In the genomic region with DNA sequence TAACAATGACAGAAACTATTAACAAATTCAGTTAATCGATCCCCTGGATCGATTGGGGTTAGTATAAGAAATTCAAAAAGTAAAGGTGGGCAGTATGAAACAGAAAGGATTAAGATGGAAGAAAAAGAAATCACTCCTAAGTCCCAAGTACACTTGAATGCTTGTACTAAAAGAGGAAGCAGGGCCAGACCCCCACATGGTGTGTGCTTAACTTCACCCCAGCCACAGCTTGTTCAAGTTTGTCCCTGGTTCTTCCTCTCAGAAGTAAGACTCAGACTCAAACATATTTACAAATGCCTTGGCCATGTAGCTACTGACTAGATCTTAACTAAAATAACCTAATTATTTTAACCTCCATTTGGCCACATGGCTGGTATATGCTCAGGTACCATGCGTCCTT, we compare ENCODE assay signal across 29 mouse cellular contexts. TPM values are rescaled to one million over a fixed set of nuclear protein-coding genes. Genes with fewer than 3 reads are reported as not detected.
DNase-seq lines count a peak whose midpoint lies in the region; ATAC-seq and TF ChIP-seq lines count a peak whose summit lies in the region.
"Had no signal": no experiment of that assay in that cellular context is flagged by ENCODE, and none has a peak within 500 bp of the region (broad histone marks: within the 10 kb centered on the region; RNA-seq: fewer than 3 reads in every experiment).

No protein-coding gene starts in this region.

- no peaks in the 10 kb centered on the region for H3K36me3 ChIP-seq in liver, embryonic 16.5 days (ENCODE audit: control insufficient read depth, insufficient read depth)
- H3K36me3 ChIP-seq in liver, embryonic 11.5 days (ENCODE audit: control insufficient read depth, insufficient read depth, low read length), result peaks cover 7% of the 10 kb centered on the region
- no peaks in the 10 kb centered on the region for H3K36me3 ChIP-seq in forebrain, embryonic 11.5 days (ENCODE audit: control insufficient read depth, insufficient read depth, low read length)
- H3K36me3 ChIP-seq: heart, embryonic 15.5 days; hindbrain, embryonic 15.5 days; limb, embryonic 12.5 days; lung, embryonic 15.5 days; stomach, embryonic 15.5 days had no signal

- WGBS in liver, embryonic 16.5 days (ENCODE audit: insufficient replicate concordance), result 84% methylated on average over 3 of the region's 3 CpGs
- 92% methylated on average over 3 of the region's 3 CpGs for WGBS in liver, embryonic 11.5 days
- 98% methylated on average over 3 of the region's 3 CpGs for WGBS in forebrain, embryonic 11.5 days

- H3K9ac ChIP-seq in liver, embryonic 16.5 days (ENCODE audit: low read depth, low read length), result no peak overlapping the region
- H3K9ac ChIP-seq in liver, embryonic 11.5 days (ENCODE audit: low read depth, low read length), result no peak overlapping the region
- no peak overlapping the region for H3K9ac ChIP-seq in forebrain, embryonic 11.5 days (ENCODE audit: low read length)
- H3K9ac ChIP-seq: embryonic facial prominence, embryonic 15.5 days; heart, embryonic 15.5 days; hindbrain, embryonic 15.5 days; limb, embryonic 12.5 days; liver, embryonic 14.5 days; lung, embryonic 15.5 days; midbrain, embryonic 13.5 days; stomach, embryonic 15.5 days had no signal

- ATAC-seq in liver, embryonic 16.5 days (ENCODE audit: low read depth), result no peak
- ATAC-seq in liver, embryonic 11.5 days (replicated peaks; ENCODE audit: low FRiP score), result no peak
- peak; percentile 54 for ATAC-seq in megakaryocyte progenitor cell, adult 5-6 weeks (replicated peaks; ENCODE audit: poor library complexity)
- ATAC-seq in forebrain, embryonic 11.5 days (replicated peaks; ENCODE audit: low FRiP score), result no peak
- ATAC-seq: forebrain, embryonic 16.5 days; midbrain, embryonic 13.5 days; Patski had no signal

- H3K4me2 ChIP-seq in liver, embryonic 16.5 days (ENCODE audit: low read depth, low read length), result peak overlapping the region; percentile 5; the same call in 1 of the 2 replicates
- H3K4me2 ChIP-seq in liver, embryonic 11.5 days, result no peak overlapping the region
- no peak overlapping the region for H3K4me2 ChIP-seq in forebrain, embryonic 11.5 days (ENCODE audit: low read depth, low read length, severe bottlenecking)
- H3K4me2 ChIP-seq: embryonic facial prominence, embryonic 15.5 days; heart, embryonic 15.5 days; hindbrain, embryonic 15.5 days; limb, embryonic 12.5 days; lung, embryonic 15.5 days; midbrain, embryonic 13.5 days; stomach, embryonic 15.5 days had no signal

- peaks cover 35% of the 10 kb centered on the region for H3K4me1 ChIP-seq in liver, embryonic 16.5 days (ENCODE audit: control insufficient read depth, low read depth, low read length)
- H3K4me1 ChIP-seq in liver, embryonic 11.5 days (replicated peaks; ENCODE audit: control insufficient read depth, insufficient read depth, low read length), result peaks cover 44% of the 10 kb centered on the region
- peaks cover 33% of the 10 kb centered on the region for H3K4me1 ChIP-seq in bone marrow macrophage, adult 2 months (ENCODE audit: control insufficient read depth, insufficient read depth, low read length)
- H3K4me1 ChIP-seq in forebrain, embryonic 11.5 days (replicated peaks; ENCODE audit: control insufficient read depth, insufficient read depth, low read length), result no peaks in the 10 kb centered on the region; the same call in 1 of the 2 replicates

- TF ChIP-seq CTCF in bone marrow macrophage, adult 2 months (IDR thresholded peaks at IDR 0.05; ENCODE audit: low read depth, low read length), result no peak

- no peaks in the 10 kb centered on the region for H3K9me3 ChIP-seq in liver, embryonic 16.5 days (replicated peaks; ENCODE audit: control insufficient read depth, low read length)
- no peaks in the 10 kb centered on the region for H3K9me3 ChIP-seq in liver, embryonic 11.5 days (ENCODE audit: control insufficient read depth, low read length)
- no peaks in the 10 kb centered on the region for H3K9me3 ChIP-seq in forebrain, embryonic 11.5 days (ENCODE audit: control insufficient read depth, low read length)
- H3K9me3 ChIP-seq: embryonic facial prominence, embryonic 15.5 days; heart, embryonic 15.5 days; hindbrain, embryonic 15.5 days; limb, embryonic 12.5 days; lung, embryonic 15.5 days; megakaryocyte, embryonic 14.5 days; midbrain, embryonic 13.5 days; stomach, embryonic 15.5 days had no signal

- TF ChIP-seq POLR2A in bone marrow macrophage, adult 2 months (IDR thresholded peaks at IDR 0.05; ENCODE audit: borderline replicate concordance, low read depth, low read length), result no peak

- DNase-seq in liver, embryonic 11.5 days (ENCODE audit: low spot score), result no peak
- DNase-seq in B cell, adult 2 months, result peak; percentile 54 to 62
- DNase-seq in forebrain, embryonic 11.5 days (ENCODE audit: low spot score), result no peak
- no peak for DNase-seq in frontal cortex, postnatal 10 days (ENCODE audit: low spot score in 2 of 2)
- DNase-seq: adrenal gland, adult 2 months; cerebellum, adult 18-20 months; cerebellum, postnatal 14 days; gastrocnemius, postnatal 14 days; heart, adult 2 months; heart, postnatal 36 days; kidney, adult 2 months; right cerebral cortex, postnatal 25 days; spleen, adult 18-20 months; thymus, postnatal 36 days had no signal

- no peaks in the 10 kb centered on the region for H3K27me3 ChIP-seq in liver, embryonic 16.5 days (ENCODE audit: control insufficient read depth, insufficient read depth, low read depth, low read length)
- no peaks in the 10 kb centered on the region for H3K27me3 ChIP-seq in liver, embryonic 11.5 days (replicated peaks; ENCODE audit: control insufficient read depth, insufficient read depth, low read length)
- H3K27me3 ChIP-seq in forebrain, embryonic 11.5 days (ENCODE audit: control insufficient read depth, insufficient read depth, low read length), result no peaks in the 10 kb centered on the region
- H3K27me3 ChIP-seq: embryonic facial prominence, embryonic 15.5 days; heart, embryonic 15.5 days; hindbrain, embryonic 15.5 days; limb, embryonic 12.5 days; lung, embryonic 15.5 days; megakaryocyte, embryonic 14.5 days; midbrain, embryonic 13.5 days; Patski; stomach, embryonic 15.5 days had no signal

- no peak overlapping the region for H3K27ac ChIP-seq in liver, embryonic 16.5 days (ENCODE audit: low read length)
- H3K27ac ChIP-seq in liver, embryonic 11.5 days (ENCODE audit: low read depth, low read length), result no peak overlapping the region
- H3K27ac ChIP-seq in bone marrow macrophage, adult 2 months (ENCODE audit: insufficient read depth, low read depth, low read length), result peak overlapping the region; percentile 84; the same call in 1 of the 2 replicates
- H3K27ac ChIP-seq in forebrain, embryonic 11.5 days (ENCODE audit: low read depth, low read length), result no peak overlapping the region
- H3K27ac ChIP-seq: embryonic facial prominence, embryonic 15.5 days; heart, adult 2 months; heart, embryonic 15.5 days; hindbrain, embryonic 15.5 days; kidney, postnatal 0 days; limb, embryonic 12.5 days; liver, embryonic 14.5 days; lung, embryonic 15.5 days; midbrain, embryonic 13.5 days; stomach, embryonic 15.5 days had no signal

- H3K4me3 ChIP-seq in liver, embryonic 16.5 days (ENCODE audit: low read depth, low read length), result no peak overlapping the region
- no peak overlapping the region for H3K4me3 ChIP-seq in liver, embryonic 11.5 days (ENCODE audit: low read depth, low read length)
- no peak overlapping the region for H3K4me3 ChIP-seq in bone marrow macrophage, adult 2 months (ENCODE audit: insufficient read depth, low read length)
- no peak overlapping the region for H3K4me3 ChIP-seq in forebrain, embryonic 11.5 days (ENCODE audit: low read depth, low read length)
- H3K4me3 ChIP-seq: embryonic facial prominence, embryonic 15.5 days; heart, adult 2 months; heart, embryonic 15.5 days; hindbrain, embryonic 15.5 days; limb, embryonic 12.5 days; lung, embryonic 15.5 days; megakaryocyte, embryonic 14.5 days; midbrain, embryonic 13.5 days; stomach, embryonic 15.5 days had no signal

RNA-seq across cellular contexts. Expression of a gene that starts 10.0 kb away (rescaled TPM):
- polyA plus RNA-seq in liver, embryonic 16.5 days (2015; fragmentation: Nextera tagmentation; extraction: Ambion mirVana), result 17.4 TPM in 2 replicates
- polyA plus RNA-seq in liver, embryonic 11.5 days (2014; fragmentation: Nextera tagmentation; extraction: Ambion mirVana), result 35.0 and 37.3 TPM in 2 replicates
- 9.2 and 9.6 TPM in 2 replicates for polyA plus RNA-seq in bone marrow macrophage, adult 2 months (2012; ENCODE audit: insufficient read depth, insufficient read length, missing spikeins)
- 18.5 and 24.2 TPM in 2 replicates for total RNA-seq in megakaryocyte progenitor cell, adult 5-6 weeks (2015)
- total RNA-seq in megakaryocyte progenitor cell, adult 5-6 weeks (2017), result 11.0 and 14.3 TPM in 2 replicates
- polyA plus RNA-seq in forebrain, embryonic 11.5 days (2014; fragmentation: Nextera tagmentation; extraction: Ambion mirVana), result 29.4 and 30.6 TPM in 2 replicates

Comparison
In these comparisons a context has a peak if more than half of its experiments do, and no peak if none do; other contexts are left out.
1. DNase-seq: peak in B cell, adult 2 months (2 of 2); none in liver, embryonic 11.5 days (single experiment), forebrain, embryonic 11.5 days (single experiment) and frontal cortex, postnatal 10 days (0 of 2).